Mouse (Mus musculus) kidney, adult 11 months (tissue): Measurements from ENCODE around the gene Lgals3bp.

Experiments
- DNase-seq: peaks from one replicate; pipeline ENCODE4 v3.0.0; 2022

The Lgals3bp gene

DNA sequence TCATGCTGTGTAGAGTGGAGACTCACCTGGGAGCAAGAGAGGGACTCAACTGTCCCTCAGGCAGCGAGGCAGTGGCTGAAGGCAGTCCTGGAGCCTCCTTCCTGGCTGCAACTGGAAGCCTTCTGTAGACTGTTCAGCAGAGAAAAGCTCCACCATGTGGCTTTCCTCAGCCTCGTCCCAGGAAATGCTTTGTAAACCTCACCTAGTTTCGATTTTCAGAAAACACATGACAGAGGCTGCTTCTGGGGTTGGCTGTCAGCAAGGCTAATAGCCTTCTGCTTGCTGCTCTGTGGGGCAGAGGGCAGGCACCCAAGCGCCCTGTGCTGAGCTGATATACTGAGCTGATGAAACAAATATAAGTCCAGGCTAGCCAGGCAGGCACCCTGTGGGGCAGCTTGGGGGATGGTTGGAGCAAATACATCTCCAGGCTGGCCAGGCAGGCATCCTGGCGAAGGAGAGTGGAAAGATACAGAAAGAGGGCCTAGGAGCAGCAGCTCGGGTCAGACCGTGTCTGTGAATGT is at the start of gene Lgals3bp:
TSS of gene Lgals3bp (minus strand) at position 333 of the 521 bp plus-strand sequence.
- DNase-seq, result peak; percentile 83

DNA sequence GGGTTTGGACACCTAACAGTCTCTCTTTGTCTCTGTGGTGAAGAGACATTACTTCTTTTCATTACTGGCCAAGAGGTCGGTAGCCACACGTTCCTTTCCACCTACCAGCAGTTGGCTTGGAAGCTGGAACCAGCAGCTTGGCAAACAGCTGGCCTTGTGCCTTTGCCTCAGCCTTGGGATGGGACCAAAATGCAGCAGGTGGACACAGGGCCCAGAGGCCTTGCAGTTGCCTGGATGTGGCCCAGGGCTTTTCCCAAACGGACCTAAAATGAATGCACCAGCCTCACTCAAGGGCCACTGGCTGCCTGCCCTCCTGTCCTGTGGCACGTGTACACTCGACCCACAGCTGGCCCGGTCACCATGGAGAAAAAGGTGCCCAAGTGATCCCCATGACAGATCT is 49.3 kb upstream of the Lgals3bp start:
- no peak for DNase-seq

DNA sequence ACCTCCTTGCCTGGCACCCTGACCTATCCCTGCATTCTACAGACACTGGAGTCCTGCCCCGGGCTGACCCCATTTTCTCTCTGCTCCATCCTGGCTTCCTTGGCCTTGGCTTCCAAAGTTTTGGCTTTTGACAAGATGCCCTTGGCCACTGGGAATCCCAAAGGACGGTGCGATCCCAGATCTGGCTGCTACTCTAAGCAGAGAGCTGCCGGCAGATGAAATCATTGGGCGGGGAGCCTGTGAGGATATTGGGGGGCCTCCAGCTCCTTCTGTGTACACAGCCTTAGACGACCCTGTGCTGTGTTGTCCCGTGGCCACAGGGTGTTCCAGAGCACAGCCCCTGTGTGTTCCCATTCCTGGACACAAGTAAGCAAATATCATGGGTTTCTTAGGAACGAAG is 46.5 kb upstream of the Lgals3bp start:
- DNase-seq, result no peak

DNA sequence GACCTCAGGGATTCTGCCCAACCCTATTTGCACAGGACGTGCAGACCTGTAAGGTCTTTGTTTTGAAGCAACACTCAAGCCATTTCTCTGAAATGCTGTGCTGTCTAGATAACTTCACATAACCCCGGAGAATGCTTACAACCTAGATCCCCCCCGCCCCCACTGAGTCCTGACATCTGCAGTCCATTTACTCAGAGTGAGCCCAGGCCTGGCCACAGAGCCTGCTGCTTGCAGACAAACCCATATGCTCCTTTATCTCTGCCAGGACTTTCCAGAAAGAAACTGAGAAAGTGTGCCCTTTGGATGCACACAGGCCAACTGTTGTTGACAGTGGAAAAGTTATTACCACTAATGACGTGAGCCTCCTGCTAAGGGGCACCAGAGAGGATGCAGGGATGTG is 45.5 kb upstream of the Lgals3bp start:
- no peak for DNase-seq

DNA sequence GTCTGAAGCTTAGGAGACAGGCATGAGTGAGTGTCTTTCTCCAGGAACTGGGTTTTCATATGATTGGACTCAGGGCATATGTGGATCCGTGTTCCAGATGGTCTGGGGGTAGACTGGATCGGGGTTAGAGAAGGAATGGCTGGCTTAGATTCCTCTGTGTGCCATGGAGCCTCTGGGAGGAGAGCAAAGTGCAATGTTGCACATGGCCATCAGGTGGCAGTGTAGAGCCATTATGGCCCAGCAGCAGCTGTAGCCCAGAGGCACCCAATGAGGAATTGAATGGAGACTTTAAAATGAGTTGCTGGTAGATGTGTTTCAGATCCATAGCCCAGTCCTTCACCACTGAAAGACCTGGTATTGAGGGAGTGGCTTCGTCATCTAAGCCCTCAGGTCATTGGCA is 44.0 kb upstream of the Lgals3bp start:
- DNase-seq, result no peak

DNA sequence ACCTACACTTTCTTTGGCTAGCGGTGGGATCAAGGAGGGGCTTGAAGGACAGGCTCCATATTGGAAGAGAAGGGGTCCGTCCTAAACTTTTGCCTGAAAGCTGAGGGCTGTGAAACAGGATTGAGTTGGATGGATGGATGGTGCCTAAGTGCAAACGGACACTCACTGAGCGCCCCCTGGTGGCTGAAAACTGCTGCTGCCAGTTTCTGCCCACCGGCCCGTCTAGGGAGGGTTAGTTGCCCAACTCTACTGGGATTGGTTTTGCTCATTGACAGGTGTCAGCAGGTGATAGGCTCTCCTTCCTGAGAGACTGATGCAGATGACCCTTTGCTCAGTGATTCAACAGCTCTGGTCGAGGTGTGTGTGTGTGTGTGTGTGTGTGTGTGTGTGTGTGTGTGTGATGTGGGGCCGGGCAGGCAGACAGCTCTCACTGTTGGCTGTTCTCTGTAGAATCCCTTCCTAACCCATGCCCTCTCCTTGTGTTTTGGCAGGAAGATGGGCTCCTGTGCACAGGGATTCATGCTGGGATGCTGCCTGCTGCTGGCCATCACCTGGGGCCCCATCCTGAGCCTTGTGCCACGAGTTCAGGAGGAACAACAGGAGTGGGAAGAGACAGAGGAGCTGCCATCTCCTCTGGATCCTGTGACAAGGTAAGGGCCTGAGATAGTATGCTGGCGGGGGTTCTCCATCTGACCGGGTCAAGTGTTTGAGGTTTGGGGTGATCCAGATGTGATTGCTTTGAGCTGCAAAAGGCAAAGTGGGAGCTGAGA is 41.5 kb upstream of the Lgals3bp start:
- DNase-seq, result no peak

DNA sequence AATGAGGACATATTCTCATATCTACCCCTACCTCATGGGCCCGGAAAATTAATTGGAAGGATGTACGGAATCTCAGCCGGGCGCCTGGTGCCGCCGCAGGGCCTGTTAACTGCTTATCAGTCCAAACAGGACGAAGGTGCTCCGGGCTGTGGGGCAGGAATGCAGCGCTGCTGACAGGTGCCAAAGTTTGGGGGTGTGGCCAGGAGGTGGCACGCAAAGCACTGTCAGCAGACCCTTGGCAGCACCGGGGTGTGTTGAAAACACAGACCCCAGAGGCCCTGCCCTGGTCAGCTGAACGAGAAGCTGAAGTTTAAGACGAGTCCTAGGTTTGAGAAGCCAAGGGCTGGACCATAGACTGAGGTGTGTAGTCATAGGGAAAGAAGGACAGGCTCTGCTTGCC is 40.8 kb upstream of the Lgals3bp start:
- DNase-seq, result no peak

DNA sequence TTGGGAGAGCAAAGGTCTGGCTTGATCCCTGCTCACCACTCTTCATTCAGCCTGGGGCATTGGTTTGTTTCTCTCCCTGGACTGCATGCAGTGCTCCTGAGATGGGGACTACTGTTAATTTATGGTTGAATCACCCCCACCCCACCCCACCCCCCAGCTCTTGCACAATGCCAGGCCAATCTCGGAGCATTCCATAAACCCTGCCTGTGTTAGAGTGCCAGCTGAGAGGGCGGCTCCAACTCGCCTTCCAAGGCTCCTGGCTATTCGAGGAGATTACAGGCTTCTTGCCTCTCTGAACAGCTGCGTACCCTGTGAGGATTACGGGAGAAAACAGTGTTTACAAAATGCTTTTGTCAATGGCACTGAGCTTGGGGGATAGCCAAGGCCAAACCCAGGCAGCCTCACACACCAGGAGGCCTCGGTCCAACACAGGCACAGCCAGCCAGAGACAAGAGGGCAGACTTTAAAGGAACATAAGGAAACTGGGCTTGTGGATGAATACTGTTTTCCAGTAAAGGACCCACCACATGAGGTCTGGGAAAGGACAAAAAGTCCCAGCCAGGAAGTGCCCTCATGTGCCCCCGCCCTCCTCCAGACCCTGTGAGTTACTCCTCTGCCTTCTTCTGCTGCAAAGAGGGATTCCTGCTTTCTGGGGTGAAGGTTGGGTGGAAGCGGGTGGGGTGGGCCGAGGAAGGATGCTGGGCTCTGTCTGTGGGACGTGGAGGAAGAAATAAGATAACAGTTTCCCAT is 36.9 kb upstream of the Lgals3bp start:
- DNase-seq, result no peak

DNA sequence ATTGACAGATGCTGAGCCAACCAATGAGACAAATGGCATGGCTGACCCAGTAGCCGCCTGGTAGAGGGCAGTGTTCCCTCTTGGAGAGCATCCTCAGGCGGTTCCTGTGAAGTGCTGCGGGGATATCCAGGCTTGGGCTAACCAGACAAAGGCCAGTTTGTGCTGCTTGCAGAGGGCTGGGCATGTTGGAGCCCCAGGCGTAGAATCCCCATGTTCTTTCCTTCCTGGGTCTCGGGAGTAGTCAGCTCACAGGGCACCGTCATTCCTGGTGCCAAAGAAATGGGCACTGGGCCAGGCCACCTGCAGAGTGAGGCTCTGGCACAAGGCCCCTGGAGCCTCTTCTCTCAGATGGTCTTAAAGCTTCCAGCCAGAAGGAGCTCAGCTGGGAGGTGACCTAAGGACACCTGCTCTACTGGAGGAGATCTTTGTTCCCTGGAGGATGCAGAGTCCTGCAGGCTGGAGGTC is 34.6 kb upstream of the Lgals3bp start:
- peak; percentile 72 for DNase-seq

DNA sequence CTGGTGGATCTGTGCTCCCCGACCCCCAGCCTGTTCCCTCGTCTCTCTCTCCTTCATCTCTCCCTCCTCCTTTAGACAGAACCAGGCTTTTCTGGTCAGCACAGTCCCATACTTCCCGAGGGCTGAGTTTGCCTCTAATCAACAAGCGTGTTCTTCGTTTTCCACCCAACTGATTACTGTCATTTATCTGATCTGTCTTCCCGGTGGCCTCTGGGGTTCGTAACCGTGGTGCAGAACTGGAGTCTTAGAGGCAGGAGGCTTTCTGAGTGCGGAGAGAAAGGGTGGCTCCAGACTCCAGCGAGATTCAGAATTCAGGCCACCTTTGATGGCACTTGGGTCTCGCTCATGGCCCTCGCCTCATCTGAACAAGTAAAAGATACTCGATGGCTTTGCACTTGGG is 32.2 kb upstream of the Lgals3bp start:
- DNase-seq, result no peak

DNA sequence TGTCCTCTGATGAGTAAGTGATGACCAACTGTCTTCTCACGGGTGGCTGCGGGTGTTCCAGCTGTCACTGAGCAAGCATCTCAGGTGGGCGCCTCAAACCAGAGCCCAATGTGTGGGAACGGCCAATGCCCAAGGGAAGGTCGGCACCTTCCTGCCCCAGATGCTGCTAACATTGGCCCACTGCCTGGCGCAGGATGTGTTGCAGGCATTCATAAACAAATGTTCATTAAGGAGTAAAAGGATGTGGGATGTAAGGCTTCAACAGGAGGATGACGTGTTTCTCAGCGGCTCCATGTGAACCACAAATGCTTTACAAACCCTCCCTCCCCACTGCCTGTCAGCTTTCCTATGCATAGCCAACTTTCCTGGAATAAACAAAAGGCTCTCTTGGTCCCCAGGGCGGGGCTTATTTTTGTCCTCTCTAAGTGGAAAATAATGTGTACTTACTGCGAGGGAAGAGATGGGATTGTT is 31.5 kb upstream of the Lgals3bp start:
- no peak for DNase-seq

DNA sequence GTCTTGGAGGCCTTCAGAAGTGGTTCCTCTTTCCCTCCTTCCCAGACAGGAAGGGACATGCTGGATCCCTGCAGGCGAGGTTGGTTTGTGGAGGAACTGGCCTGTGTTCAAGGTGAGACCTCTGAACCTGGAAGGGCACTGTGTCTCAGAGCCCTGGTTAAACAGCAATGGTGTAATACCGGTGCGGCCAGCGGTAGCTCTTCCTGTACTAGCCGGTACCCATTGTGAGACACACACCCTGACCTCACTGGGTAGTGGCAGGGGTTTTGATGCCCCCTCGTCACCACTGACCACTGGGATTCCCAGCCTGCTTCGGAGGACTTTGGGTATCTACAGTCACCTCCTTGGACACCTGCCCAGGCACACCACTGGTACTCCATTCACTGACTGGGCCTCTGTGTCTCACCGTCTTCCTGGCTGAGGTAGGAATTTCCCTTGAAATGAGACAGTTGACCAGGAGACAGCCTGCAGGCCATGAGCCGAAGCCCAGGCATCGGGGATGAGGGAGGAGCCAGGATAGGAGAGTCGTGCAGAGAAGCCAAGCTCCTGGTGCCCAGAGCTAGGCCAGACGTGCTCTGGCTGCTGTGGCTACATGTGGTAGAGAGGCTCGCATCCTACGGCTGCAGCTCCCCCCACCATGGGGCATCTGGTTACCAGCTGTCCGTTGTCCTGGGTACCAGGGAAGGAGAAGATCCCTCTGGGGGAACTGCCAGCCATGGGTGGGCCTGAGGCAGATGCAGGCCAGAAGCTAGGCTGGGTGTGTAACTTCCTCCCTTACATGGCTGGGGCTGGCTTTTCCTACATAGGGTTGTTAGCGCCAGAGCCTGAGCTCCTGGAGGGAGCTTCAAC is 29.4 kb upstream of the Lgals3bp start:
- DNase-seq, result no peak

DNA sequence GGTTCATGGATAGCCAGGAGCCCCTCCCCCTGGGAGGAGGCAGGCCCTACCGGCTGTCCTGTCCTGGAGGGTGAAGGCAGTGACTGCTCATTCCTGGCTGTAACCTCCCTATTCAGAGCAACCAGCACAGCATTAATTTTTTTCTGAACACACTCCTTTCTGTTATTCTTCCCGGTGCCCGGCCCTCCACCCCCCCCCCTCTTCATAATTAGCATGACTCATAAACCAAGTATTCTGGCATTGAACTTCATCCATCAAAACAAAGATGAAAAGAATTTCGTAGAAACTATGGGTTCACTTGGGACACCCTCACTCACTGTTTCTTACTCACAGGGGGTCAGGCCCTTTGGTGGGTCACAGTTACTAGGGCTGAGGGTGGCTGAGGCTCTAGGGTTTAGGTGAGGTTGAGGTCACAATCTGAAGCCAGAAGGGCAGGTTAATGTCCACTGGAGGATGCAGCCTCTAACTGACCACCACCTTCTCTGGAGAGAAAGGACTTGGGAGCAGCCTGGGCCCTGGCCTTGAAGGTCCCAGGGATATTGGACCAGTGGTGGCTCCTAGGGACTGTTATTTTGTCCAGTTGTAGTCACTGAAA is 28.5 kb upstream of the Lgals3bp start:
- DNase-seq, result no peak

DNA sequence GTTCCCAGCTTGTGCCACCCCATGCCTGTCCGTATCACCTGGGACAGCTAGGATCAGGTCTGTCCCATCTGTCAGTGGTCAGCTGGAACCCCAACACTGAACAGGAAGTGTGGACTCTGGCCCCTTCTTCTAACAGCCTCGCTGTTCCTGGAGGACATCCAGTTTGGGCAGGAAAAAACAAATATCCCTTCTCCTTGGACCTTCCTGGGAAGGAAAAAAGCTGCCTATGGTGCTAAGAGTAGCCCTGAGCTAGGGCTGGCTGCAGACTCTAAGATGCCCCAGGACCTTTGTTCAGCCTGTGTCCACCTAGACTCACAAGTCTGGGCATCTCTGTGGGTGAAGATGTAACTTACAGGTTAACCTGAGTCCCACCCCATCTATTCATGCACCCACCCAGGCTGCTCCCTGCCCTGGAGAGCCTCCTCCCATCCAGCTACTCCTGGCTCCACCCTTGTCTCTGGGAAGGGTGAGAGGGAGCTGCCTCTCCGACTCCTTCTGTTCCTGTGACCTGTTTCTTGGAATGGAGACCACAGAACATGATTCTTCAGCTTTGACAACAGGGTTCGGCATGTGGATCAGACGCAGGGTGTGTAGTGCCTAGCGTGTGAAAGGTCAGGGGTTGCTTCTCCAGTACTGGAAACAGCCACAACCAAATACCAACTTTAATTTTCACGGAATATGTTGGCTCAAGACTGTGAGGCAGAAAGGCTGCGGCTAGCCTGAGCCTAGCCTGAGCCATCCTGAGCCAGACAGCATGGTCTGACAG is 27.2 kb upstream of the Lgals3bp start:
- no peak for DNase-seq

DNA sequence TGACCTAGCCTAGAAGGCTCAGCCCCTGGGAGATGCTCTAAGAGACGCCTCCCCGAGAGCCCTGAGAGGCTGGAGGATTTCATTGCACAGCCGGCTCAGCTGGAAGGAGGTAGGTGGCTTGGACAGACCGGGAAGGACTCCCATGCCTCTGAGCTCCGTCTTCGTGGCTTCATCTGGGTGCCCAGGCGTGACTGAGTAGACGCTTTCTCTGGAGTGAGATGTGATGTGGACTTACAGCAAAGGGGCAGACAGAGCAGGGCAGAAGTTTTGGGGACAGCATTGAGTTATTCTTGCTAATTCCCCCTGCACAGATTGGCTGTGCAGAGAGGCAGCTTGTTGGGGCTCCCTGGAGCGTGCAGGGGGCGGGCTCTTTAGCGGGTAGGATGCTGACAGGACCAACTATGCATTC is 26.6 kb upstream of the Lgals3bp start:
- no peak for DNase-seq

DNA sequence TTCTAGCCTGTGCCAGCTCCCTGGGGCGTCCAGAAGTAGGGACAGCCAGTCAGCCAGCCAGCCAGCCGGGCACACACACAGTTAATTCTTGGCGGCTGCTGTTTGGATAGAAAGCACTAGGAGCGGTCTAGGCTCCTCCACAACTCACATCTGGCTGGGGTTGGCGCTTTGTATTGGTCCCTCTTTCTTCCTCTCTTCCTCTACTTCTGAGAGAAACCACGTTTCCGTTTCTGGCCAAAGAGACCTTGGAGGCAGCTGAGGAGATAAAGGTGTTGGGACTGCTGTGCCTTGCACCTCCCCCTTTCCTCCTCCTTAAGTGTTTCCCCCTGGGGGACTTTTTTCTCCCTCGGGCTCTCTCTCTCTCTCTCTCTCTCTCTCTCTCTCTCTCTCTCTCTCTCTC is 26.1 kb upstream of the Lgals3bp start, which contains the start of gene C1qtnf1:
TSS of gene C1qtnf1 (plus strand) at position 218 of the 400 bp plus-strand sequence.
- no peak for DNase-seq

DNA sequence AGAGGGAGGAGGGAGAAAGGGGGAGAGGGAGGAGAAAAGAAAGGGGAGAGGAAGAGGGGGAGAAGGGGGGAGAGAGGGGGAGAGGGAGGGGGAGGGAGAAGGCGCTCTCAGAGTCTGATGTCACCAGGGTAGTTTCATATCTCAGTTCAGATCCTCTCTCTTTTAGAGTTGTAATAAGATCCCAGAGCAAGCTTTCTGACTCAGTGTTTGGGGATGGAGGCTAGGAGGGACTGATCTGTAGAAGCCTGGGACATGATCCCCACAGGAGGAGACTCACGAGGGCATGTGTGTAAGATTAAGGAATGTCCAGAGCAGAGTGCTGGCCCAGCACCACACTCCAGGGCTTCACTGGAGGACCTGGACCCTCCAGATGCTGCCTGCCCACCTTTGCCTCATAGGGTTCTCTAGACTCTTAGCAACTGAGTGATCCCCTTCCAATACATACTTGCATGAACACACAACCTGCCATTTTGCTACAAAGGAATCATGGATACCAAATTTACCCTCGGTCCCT is 25.4 kb upstream of the Lgals3bp start:
- no peak for DNase-seq

DNA sequence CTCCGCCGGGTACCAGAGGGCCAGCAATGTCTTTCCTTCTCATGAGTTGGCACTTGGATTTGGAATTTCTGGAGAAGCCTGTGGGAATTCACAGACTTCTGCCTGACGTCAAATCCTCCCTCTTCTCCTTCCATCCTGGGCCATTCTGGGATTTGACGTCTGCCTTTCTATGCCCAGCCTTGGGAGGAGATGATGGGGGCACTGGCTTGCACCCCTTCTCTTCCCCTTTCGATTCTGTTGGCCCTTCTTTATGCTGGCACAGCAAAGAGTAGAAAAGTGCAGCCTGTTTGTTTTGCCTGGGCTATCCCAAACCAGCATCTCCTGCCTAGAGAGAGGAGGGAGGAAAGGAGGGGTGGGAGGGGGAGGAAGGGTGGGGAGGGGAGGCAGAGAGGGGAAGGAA is 24.9 kb upstream of the Lgals3bp start:
- DNase-seq, result no peak

DNA sequence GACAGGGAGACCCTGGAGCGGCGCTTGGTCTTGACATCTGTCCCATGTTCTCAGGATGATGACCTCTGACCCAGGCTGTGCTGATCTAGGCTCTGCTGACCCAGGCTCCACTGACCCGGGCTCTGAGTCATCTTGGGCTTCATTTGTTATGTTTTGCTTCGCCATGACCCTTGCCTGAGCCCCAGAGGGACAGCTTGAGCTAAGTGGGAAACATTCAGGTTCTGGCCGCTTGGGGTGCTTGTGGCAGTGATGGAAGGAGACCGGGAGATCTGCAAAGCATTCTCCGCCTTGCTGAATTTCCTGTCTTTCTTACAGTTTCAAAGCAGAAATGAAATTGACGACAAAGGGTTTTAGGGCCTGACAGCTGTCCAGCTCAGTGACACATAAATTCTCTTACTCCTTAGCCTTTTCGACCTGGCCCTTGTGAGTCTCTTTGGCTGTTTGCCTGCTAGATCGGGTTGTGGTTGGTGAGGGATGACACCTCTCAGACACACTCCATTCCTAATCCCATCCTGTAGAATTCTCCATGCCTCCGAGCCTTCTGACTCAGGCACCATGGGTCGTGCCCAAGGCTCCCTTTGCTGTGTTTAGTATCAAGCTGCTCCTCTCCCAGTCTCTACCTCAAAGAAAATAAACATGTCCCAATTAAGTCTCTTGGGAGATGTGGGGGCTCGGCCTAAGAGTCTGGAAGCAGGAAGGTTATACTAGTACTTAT is 22.9 kb upstream of the Lgals3bp start:
- DNase-seq, result no peak

DNA sequence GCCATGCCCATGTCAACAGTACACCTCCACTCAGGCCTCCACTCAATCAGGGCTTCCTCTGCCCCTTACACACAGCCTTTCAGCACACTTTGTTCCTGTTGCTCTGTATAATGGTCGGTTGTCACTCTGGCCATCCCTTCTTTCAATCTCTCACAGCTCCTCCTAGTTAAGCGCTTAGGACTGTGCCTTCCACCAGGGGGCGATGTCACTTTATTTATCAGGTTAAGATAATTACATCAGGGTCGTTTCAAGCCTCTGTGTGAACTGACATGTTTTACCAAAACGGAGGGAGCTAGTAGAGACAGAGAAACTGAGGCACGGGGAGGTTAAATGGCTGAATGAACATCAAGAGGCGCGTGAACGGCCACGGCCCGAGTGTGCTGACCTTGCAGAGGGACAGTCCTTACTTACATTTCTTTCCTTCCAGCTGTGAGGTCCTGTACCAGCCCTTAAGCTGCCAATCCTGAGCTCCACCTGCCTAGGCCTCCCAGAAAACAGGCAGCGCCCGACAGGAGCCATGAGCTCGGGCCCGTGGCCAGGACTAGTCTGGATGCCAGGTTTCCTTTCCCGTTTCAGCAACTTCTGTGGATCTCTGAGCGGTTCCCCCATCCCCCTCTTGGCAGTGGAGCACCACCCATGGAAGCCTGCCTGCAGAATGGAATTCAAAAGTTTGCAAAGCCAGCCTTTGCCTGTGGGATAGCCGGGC is 21.5 kb upstream of the Lgals3bp start:
- DNase-seq, result peak; percentile 76
